Mouse (Mus musculus) monocyte, adult 5-6 weeks (primary cell): ENCODE results near the gene Yae1d1. TPM values are rescaled to one million over a fixed set of nuclear protein-coding genes. Genes with fewer than 3 reads are reported as not detected.

Experiments used
- ATAC-seq: fragments of 153-309, 156-312 bp; replicated peaks from 2 replicates; pipeline ENCODE4 v1.8.0; 2017; ENCODE audit warnings: mild to moderate bottlenecking; ENCODE audit not compliant: low TSS enrichment, insufficient number of reproducible peaks, severe bottlenecking, poor library complexity, low FRiP score
- total RNA-seq: library from RNA; stranded (forward); fragments of 200-1000, 200-491, 200-594 nt; gene quantifications from 3 replicates; pipeline ENCODE4 v1.2.3, GENCODE M21; 2017

The Yae1d1 gene
- total RNA-seq, 1 experiment from 2014 or later: 8.9 TPM

- no peak; the same call in 1 of the 2 replicates for ATAC-seq
Measured at GRCm38 (mm10) chr13:17943306-17944077, 49.7 kb downstream of the Yae1d1 start.

- no peak for ATAC-seq
Measured at GRCm38 (mm10) chr13:17942338-17942737, 50.8 kb downstream of the Yae1d1 start.

Other genes with a start within 250 kb of the Yae1d1 start
- gene Cdk13, start 188.3 kb downstream of the Yae1d1 start, total RNA-seq: 114 to 138 TPM (median 137 TPM) in 3 replicates
- 52.1 to 58.2 TPM (median 55.3 TPM) in 3 replicates for gene Rala, start 49.1 kb downstream of the Yae1d1 start, total RNA-seq